Mouse (Mus musculus) yolk sac, embryonic 10.5 days (tissue): ENCODE data around the gene Ifi203.
"Not testable (repeated sequence)": the region's sequence is repeated elsewhere in the genome, so short reads cannot be mapped to it uniquely, and the experiment has no call there.

Experiments used
- DNase-seq: peaks from one replicate; pipeline ENCODE4 v3.0.0-alpha.2; 2017; ENCODE audit warnings: low spot score

The Ifi203 gene

DNA sequence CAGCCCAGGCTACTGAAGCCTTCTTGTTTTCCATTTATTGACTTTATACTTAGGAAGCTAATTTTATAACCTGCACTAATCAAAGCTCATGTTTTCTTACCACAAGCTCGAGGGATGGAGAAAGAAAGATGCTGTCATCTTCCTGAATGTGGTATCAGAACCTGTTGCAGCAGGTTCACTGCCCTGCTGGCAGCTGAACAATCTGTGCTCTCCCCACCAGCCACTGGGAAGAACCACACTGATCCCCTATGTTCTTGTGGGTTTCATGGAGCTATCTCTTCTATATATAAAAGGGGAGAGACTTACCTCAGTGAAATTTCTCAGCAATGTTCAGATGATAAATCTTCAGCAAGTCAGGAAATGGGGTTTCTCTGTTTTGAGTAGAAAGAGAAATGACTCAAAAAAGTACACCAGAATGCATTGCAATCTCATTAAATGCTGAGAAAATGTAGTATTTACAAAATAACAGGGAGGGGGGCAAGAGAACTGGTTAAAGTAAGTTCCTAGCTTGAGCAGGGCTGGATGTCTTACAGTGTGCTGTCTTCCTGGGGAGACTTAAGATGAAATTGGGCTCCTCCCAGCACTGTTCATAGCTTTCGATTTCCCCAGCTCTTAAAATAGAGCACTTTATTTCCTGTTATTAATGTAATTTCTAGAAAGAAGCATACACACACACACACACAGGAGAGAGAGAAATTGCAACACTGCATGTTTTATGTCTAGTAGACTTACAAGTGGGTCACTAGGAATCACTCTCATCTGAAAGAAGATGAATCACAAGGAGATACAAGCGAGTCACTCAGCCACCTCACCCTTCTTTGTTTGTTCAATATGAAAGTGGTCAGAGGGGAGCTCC is at the start of gene Ifi203, which contains the start of gene Mndal:
TSS of gene Ifi203 (minus strand) at position 749 of the 856 bp plus-strand sequence.
TSS of gene Mndal (minus strand) at position 568 of the 856 bp plus-strand sequence.
- not testable (repeated sequence) for DNase-seq

DNA sequence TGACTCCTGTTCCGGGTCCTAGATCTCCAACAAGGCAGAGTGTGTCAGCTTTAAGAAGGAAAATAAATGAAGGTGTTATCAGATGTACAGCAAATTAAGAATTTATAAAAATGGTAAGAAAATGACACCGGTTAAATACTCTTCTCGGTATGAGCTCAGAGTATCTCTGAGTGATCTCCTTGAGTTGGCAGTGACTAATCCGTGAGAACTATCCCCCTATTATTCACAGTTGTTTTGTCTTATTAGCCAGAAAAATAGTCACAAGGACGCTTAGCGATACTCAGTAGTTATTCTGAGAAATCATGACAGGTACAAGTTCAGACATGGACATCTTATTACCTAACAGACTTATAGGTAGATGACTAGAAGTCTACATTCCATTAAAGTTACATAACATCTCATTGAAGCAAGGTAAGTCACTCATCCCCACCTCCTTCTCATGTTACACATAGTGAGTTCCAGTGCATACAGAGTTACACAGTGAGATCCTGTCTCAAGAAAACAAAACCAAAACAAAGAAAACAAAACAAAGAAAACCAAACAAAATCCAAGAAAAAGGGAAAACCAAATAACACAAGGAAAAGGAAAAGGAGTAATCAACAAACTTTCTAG is 40.3 kb upstream of the Ifi203 start, which contains the start of gene Ifi202b:
TSS of gene Ifi202b (minus strand) at position 51 of the 612 bp plus-strand sequence.
- DNase-seq = not testable (repeated sequence)

DNA sequence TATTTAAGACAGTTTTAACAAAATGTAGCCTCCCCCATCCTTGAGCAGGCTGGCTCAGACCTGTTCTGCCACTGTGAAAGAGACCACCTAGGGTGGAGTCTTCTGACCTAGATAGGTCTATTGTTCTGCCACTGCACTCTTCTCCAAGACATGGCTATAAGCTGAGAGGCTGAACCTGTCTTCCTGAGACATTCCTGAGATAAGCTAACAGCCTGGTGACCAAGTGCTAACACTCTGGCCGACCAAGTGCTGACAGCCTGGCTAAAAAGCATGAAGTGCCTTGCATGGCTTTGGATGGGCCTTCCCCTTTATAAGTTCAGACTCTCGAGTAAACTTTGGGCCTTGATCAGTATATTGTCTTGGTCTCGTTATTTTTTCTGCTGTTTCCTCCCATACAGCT is 38.6 kb upstream of the Ifi203 start:
- not testable (repeated sequence) for DNase-seq

DNA sequence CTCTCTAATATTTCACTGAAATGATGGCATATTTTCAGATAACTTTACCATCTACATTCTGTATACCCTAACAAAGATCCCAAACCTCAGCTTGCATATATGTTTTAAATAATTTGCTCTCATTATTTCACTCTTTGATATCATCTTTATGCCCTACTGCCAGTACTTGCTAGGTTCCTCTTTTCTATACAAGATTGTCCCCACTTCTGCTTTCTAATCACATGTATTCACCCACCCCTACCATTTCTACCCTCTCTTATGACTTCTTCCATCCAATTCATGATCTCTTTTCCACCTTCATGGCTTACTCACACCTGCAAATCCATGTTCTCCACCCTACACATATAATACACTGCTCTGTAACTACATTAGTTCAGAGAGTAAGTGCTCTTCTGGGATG is 35.1 kb upstream of the Ifi203 start:
- DNase-seq = no peak

DNA sequence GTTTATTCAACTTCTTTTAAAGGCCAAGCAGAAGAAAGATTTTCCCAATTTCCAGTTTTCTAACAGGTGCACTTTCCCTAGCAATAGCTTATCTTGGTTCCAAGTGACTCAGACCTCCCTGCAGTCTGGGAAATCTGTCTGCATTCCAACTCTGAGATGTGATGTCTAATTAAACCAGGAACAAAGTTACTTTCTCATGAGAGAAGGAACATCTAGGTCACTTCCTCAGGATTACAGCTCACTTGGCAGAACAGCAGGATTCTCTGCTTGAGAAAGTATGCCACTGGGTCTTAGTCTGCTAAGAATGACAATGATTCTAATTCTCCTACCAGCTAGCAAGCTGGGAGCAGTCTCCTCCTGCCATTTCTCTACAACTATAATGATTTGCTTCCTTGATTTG is 30.6 kb upstream of the Ifi203 start:
- DNase-seq = no peak

DNA sequence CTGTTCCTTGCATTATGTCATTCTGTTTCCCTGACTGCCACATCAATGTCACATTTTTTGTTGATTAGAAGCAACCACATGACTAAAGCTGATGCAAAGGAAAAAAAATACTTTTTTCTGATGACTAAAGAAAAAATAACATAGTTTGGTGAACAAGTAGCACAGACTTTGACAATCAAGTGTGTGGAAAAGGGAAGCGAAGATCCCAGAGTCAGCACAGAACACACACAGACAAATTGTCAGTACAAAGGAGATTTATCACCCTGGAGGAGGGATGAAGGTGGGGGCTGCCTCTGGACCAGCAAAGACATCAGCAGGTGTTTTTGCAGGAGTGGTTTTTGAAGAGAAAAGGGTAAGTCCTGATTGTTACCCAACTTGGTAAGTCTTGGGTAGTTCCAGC is 19.0 kb upstream of the Ifi203 start:
- not testable (repeated sequence) for DNase-seq

DNA sequence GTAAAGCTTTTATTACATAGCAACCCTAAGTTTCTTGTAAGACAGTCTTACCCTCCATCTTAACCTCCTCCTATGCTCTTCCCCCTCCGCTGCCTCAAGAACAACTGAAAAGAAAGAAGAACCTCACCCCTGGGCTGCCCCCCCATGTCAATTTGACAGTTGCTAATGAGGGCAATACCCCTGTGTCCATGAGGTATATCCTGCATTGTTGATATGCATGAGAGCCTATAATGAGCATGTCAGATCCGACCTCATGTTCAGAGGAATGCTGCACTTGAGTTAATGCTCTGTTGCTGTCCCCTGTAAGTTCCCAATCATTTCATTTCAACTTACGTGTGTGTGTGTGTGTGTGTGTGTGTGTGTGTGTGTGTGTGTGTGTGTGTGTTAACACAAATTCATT is 17.5 kb upstream of the Ifi203 start:
- not testable (repeated sequence) for DNase-seq

DNA sequence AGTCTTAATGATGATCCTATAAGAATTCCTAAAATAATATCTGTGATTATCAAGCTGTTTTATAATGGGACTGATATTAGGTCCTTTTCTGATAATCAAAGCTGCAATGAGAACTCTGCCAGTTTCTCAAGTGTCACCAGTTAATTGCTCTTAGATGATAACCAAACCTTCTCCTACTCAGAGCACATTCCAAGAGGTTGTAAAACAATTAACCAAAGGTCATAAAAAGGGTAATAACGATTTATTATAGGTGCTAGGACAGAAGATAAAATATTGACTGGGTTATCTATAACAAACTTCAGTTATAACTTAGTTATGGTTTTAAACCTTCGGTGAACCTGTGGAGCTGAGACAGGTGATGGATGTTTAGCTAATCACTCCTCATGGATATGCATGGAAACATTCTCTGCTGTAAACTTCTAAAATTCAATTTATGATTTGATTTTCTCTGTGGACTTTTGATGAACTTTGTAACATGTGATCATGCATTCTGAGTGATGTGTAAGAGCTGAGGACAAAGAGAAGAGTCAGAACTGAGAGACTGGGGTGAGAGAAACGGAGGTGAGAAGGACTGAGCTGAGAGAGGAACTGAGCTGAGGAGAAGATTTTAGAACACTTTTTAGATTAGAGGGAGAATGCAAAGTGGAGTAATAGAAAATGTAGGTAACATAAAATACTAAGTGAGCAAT is 13.5 kb upstream of the Ifi203 start:
- not testable (repeated sequence) for DNase-seq

DNA sequence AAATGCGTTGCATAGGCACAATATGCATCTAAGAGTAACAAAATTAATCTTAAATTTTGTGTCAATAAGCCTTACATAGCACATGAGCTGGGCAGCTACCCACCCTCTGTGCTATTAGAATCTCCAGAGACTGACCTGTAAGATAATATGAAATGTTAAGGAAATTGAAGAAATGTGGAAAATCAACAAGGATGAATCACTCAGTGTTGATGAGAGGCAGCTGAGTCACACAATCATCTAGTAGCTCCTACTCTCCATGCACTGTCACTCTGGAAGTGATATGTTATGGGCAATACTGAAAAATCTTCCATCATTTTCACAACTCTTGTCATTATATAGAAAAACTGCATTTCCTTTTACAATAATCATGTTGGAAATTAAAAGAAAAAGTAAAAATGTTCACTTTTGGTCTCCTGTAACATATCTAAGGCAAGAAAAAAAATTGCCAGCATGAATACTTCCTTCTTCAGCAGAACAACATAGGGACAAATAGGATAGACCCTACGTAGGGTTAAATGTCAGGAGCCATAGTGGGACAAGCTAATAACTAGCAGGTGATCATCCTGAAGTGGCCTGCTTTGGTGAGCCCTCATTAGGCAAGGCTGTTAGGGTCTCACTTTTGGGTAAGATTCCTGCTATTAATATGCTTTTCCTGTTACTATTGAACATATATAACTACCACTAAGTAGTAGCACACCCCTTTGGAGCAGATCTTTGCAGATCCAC is 12.8 kb upstream of the Ifi203 start:
- no peak for DNase-seq

DNA sequence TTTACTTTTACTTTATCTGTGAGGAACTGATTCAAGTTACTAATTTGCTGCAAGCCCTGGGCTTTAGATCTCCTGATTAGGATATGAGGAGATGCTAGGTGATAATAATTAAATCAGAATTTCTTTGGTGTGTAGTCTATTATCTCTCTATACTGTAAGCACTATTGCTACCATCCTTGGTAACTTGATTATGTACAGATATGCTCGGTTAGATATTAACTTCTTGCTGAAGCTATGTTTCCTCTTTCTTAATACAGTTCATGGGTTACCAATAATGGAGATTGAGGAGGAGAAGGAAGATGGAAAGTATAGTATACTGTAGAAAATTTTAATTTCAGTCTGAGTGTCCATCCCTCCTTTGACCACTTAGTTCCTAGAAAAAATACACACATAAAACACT is 11.1 kb upstream of the Ifi203 start:
- no peak for DNase-seq

DNA sequence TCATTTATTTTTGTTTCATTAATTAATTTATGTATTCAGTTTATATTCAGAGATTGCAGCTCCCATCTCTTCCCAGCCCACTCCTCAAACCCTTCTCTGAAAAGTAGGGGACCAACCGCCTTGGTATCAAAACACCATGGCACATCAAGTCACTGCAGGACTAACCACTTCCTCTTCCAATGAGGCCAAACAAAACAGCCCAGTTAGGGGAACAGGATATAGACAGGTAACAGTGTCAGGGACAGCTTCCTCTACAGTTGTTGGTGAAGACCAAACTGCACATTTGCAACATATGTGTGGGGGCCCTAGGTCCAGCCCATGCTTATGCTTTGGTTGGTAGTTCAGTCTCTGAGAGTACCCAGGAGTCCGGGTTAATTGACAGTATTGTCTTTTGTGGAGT is 6.6 kb upstream of the Ifi203 start:
- not testable (repeated sequence) for DNase-seq

DNA sequence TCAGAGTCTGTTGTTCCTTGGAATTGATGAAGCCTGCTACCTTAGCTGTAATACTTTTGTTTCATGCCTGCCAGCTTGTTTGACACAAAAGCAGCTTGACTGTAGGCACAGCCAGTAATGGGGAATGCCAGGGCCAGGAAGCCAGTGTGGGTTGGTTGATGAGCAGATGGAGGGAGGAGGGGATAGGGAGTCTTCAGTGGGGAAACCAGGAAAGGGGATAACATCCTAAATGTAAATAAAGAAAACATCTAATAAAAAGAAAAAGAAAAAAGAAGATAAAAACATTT is 251 bp upstream of the Ifi203 start:
- DNase-seq = not testable (repeated sequence)

DNA sequence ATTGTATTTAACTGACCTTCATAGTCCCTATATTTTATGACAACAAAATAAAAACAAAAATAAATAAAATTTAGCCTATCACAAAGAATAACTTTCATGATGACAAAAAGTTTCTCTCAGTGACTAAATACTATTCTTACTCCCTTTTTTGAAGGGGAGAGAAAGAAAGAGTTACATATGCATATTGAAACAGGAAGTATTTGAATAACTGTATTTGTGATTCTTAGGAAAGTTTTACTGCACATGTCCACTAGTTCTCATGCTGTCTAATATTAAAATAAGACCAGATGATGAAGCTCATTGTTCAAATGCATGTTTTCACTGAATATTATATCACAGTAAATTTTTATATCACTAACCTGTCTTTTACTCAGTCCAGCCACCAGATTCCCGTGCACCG is 950 bp downstream of the Ifi203 start:
- DNase-seq = not testable (repeated sequence)

DNA sequence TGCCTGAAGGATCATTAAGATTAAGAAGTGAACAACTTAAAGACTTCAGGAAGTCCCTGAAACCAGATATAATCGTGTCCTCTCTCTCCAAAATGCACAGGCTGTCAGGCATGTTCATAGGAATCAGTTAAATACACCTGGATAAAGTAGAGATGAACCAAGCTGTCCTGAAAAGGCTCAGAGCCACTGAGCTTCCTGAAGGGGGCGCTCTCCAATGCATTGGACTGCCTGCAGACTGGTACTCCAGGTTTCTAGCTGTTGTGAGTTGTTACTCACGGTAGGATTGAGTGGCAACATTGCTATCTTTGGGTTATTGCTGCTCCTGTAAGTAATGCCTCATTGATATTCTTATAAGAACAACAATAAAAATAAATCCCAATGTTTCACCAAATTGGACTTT is 23.2 kb downstream of the Ifi203 start:
- not testable (repeated sequence) for DNase-seq

DNA sequence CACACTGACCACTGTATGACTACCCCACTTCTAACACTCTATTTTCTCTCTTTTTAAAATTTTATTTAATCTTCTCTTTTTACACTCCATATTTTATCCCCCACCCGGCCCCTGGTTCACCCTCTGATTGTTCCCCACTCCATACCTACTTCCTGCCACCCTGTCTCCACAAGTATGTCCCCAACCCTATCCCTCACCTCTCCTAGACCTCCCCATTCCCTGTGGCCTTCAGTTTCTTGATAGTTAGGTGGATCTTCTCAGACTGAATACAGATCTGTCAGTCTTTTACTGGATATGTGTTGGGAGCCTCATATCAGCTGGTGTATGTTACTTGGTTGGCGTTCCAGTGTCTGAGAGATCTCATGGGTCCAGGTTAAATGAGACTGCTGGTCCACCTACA is 27.9 kb downstream of the Ifi203 start:
- DNase-seq = no peak

DNA sequence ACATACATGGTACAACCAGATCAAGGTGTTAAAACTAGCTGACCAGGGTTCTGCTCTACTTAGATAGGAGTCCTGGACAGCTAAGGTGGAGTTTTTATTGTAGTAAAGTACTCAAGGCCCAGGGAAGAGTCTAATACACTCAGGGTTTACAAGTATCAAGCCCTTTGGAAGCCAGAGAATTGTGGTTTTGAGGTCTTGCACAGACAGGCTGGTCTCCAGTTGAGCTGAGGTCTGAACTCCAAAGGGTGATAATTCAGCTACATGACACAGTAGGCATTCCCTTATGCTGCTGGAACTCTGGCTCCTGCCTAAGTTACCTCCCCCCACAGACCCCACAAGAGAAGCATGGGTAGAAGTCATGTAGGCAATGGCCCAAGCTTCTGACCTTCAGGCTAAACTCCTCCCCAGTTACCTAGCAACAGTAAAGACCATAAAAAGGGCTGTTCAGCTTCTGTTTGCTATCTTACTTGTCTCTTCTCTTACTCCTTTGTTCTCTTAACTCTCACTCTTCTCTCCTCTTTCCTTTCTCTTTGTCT is 29.1 kb downstream of the Ifi203 start:
- DNase-seq = not testable (repeated sequence)

DNA sequence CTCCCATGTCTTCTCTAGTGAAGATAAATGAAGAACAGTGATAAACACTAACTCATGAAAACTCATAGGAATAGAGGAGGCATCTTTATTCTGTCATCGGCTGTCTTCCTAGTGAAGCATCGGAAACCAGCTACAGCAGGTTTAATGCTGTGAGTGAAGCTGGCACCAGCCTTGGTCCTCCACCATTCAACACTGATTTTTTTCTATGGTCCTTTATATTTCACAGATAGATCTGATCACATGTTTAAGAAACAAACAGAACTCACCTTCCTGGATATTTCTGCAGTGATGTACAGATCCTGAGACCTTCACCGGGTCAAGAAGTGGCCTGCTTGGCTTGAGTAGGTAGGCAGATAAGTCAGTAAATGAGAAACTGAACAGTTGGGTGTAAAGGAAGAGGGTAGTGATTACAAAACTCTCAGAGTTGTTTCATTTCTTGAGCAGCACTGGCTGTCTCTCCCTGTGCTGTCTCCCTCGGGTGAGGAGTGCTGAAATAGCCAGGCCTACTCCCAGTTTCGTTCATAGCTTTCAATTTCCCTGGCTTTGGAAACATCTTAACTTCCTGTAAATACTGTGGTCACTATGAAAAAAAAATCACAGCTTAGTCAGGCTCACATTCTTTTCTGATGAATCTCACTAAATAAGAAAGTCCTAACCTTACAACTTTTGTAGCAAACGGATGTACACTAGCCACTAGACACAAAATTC is 29.8 kb downstream of the Ifi203 start, which contains the start of gene Ifi211:
TSS of gene Ifi211 (minus strand) at position 499 of the 708 bp plus-strand sequence.
- DNase-seq = not testable (repeated sequence)

DNA sequence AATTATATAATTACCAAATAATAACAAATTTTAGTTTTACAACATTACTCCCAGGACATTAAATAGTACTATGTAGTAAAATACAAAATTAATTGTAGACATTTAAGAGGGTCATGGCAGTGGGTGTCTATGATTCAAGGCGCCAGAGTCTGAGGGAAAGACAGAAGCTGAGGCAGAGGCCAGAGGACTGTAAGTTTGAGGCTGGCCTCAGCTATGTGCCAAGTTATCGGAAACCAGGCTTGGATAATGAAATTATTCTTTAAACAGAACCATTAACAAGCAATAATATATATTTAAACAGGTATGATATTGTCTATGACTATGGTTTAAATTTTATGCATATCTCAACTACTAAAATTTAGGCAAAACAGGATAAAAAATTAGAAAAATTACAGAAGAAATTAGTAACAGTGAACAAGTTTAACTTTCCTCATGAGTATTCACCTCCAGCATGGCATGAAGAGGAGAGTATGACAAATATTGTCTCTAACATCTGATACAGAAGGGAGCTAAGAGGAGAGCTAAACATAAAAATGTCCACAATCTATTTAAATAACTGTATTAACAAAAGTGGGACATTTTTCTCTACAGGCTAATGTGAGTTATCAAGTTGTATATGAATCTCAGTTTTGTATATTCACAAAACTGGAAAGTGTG is 30.5 kb downstream of the Ifi203 start:
- DNase-seq = no peak

DNA sequence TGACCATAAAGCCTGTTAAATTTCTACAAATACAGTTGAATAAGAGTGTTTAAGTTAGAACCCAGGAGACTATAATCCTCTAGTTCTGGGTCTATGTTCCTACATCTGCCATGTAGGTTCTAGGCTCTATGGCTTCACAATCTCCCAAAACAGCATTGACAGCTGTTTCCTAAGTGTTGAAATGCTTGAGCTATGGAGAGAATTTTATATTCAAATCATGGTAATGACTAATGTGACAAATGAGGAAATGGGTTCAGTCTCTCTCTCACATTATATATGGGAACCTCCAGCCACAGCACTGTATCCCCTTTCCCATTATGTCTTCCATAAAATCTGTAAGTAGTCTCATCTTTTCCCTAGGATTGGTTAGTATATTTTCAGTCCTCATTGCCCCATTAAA is 34.1 kb downstream of the Ifi203 start:
- not testable (repeated sequence) for DNase-seq

DNA sequence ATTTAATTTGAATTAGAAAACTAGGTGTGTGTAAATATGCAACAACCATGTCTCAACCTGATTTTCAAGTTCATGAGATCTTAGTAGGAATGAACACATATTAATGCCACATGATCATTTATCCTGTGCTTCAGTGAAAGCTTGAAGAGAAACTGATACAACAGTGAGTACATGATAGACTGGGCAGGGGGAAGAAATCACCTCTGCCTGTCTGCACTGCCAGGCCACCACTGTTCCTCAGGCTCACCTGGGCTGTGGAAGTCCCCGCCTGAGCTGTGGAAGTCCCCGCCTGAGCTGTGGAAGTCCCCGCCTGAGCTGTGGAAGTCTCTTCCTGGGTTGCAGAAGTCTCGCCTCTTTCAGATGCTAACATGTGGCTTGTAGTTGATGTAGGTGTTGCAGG is 36.6 kb downstream of the Ifi203 start:
- not testable (repeated sequence) for DNase-seq

DNA sequence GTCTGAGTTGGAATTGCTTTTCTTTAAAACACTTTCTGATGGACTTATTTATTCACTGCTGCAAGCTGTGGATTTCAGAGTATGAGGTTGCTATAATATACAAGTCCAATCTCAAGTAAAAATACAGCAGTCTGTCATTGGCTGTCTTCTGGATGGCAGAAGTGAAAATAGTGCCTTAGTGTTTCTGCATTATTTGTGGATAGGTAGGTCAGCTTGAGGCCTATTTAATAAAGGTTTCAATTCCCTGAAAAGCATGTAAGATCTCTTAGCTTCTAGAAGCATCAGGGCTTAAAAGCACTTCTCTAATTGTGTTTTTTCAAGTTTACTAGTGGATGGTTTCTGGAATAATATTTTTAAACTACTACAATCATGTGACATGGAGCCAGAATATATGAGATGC is 52.7 kb downstream of the Ifi203 start:
- not testable (repeated sequence) for DNase-seq
